Mouse (Mus musculus) liver, postnatal 0 days (tissue): Measurements from ENCODE around the gene Rnf207. TPM values are rescaled to one million over a fixed set of nuclear protein-coding genes. Genes with fewer than 3 reads are reported as not detected.

Source experiments
- ATAC-seq: fragments of 200-750 bp; cut with Nextera tagmentation; 2 replicates; pipeline ENCODE4 v1.8.0; 2017; ENCODE audit warnings: mild to moderate bottlenecking, moderate library complexity
- DNase-seq: peaks from one replicate; pipeline ENCODE4 v3.0.0-alpha.2; 2016
- H3K27ac ChIP-seq: fragments of 300-500 bp; sonication (generic); 2 replicates; pipeline ENCODE4 v1.5.1; 2014; ENCODE audit warnings: antibody characterized with exemption, moderate library complexity, mild to moderate bottlenecking, low read depth
- H3K27me3 ChIP-seq: fragments of 300-500 bp; sonication (generic); 2 replicates; pipeline ENCODE4 v1.6.1; 2014; ENCODE audit warnings: low read length, control low read depth, mixed read lengths; ENCODE audit not compliant: insufficient read depth
- H3K36me3 ChIP-seq: fragments of 300-500 bp; sonication (generic); replicated peaks from 2 replicates; pipeline ENCODE4 v1.6.1; 2014; ENCODE audit warnings: mild to moderate bottlenecking, control low read depth, low read length, moderate library complexity, mixed read lengths; ENCODE audit not compliant: insufficient read depth
- H3K4me1 ChIP-seq: fragments of 300-500 bp; sonication (generic); 2 replicates; pipeline ENCODE4 v1.6.1; 2014; ENCODE audit warnings: antibody characterized with exemption, mild to moderate bottlenecking, control low read depth; ENCODE audit not compliant: insufficient read depth
- H3K4me2 ChIP-seq: fragments of 300-500 bp; sonication (generic); 2 replicates; pipeline ENCODE4 v1.6.1; 2014; ENCODE audit warnings: low read depth, mild to moderate bottlenecking, low read length, moderate library complexity, mixed read lengths
- H3K4me3 ChIP-seq: fragments of 300-500 bp; sonication (generic); 2 replicates; pipeline ENCODE4 v1.5.1; 2014; ENCODE audit warnings: low read depth, low read length
- H3K9ac ChIP-seq: fragments of 300-500 bp; sonication (generic); replicated peaks from 2 replicates; pipeline ENCODE4 v1.6.1; 2014; ENCODE audit warnings: mild to moderate bottlenecking, moderate library complexity
- H3K9me3 ChIP-seq: fragments of 300-500 bp; sonication (generic); 2 replicates; pipeline ENCODE4 v1.6.1; 2016; ENCODE audit warnings: mild to moderate bottlenecking, control low read depth, low read length, mixed read lengths
- CTCF ChIP-seq: sonication (generic); IDR thresholded peaks from 2 replicates; pipeline ENCODE4 v1.5.1; 2016; ENCODE audit warnings: antibody characterized with exemption, low read depth
- EP300 ChIP-seq: IDR thresholded peaks from 2 replicates; pipeline ENCODE4 v1.6.1; 2016; ENCODE audit warnings: antibody characterized with exemption, low read depth, mild to moderate bottlenecking
- WGBS: fragments of 180-500 bp; shearing (Covaris S2); extraction: QIAGEN DNeasy Blood & Tissue Kit; methylation state at CpG from one replicate; pipeline ENCODE4 v1.1.7; 2014; ENCODE audit not compliant: insufficient replicate concordance; 5-methylcytosine and 5-hydroxymethylcytosine counted together
- polyA plus RNA-seq: library from polyadenylated mRNA; unstranded; fragments of >200 nt; fragmentation: Nextera tagmentation; extraction: Ambion mirVana; gene quantifications from 2 replicates; pipeline ENCODE4 v1.2.1, GENCODE M21; 2015

The Rnf207 gene
- polyA plus RNA-seq, 1 experiment from 2014 or later, result 0.13 TPM

DNA sequence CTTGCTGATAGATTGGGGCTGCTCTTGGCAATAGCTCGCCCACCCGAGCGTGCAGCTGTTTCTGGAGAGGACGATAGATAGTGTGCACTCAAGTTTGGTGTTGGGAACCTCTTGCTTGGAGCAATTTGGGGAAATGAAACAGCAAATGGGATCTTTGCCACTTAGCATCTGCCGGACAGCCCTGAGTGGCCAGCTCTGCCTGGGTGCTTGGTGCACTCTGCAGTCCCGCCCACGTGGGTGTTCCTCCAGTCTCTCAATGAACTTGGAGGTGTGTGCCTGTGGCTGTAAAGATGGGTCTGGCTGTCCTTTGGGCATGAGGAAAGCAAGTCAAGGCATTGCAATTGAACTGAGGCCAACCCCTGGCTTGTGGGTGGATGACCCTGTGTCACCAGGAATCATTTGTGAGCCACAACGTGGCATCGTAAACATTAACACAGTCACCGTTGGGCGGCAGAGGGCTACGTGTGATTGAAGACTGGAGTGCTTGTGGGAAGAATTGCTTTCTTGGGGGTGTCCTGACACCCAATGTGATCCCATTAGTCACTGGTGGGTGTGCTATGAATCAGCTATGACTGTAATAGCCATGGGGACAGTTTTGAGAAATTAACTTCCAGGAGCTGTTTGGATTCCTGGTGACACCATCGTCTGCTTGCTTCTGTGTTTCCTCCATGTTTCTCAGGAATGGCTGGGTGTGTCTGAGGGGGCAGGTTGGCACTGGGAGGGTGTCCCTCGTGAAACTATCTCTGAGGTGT, 35.3 kb upstream of the Rnf207 start:
- ATAC-seq, result no peak
- H3K4me2 ChIP-seq, result no peak overlapping the region
- H3K4me3 ChIP-seq, result no peak overlapping the region
- no peak overlapping the region for H3K27ac ChIP-seq
- no peaks in the 10 kb centered on the region for H3K9me3 ChIP-seq
- no peak for TF ChIP-seq CTCF
- H3K9ac ChIP-seq, result no peak overlapping the region
- DNase-seq, result no peak
- H3K4me1 ChIP-seq, result no peaks in the 10 kb centered on the region
- peaks cover 19% of the 10 kb centered on the region; the same call in 1 of the 2 replicates for H3K27me3 ChIP-seq
- WGBS, result 67% methylated on average over 14 of the region's 14 CpGs
- H3K36me3 ChIP-seq, result no peaks in the 10 kb centered on the region

DNA sequence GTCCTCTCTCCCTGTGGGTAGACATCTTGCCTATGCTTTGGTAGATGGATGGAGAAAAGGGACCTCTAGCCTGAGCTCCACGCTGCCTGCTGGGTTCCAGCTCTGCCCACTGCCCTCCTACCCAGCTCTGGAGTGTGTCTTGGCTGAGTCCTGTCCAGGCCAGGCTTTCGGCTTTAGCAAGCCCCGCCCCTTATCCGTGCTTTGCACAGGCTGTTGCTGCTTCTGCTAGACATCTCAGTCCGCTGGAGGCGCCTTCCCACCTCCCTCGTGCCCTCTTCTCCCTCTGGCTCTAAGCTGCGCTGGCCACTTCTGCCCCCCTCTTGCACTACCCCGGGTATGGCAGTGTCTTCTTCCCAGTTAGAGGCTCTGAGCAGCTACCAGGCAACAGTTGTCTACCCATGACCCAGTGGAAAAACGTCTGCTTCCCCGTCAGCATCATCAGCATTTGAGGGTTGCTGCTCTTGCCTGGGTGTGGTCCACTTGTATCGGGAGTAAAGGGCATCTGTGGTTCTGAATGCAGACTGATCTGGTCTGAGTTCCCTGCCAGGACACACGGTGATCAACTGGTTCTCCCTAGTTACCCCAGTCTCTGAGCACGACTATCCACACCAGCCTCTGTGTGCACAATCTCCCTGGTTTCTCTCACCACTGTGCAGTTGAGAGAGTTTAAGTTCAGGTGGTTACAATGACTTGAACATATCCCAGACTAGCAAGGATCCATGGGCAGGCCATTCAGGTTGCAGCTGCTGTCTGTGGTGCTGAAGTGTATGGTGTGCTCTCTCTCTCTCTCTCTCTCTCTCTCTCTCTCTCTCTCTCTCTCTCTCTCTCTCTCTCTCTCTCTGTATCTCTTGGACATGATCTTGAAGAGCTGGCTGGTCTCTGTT, 32.9 kb upstream of the Rnf207 start:
- no peak overlapping the region for H3K9ac ChIP-seq
- H3K9me3 ChIP-seq, result no peaks in the 10 kb centered on the region
- no peak overlapping the region for H3K4me3 ChIP-seq
- no peak overlapping the region for H3K4me2 ChIP-seq
- TF ChIP-seq CTCF, result no peak
- H3K36me3 ChIP-seq, result no peaks in the 10 kb centered on the region
- no peak overlapping the region for H3K27ac ChIP-seq
- 19% methylated on average over 12 of the region's 14 CpGs for WGBS
- ATAC-seq, result no peak
- peaks cover 27% of the 10 kb centered on the region; the same call in 1 of the 2 replicates for H3K27me3 ChIP-seq
- H3K4me1 ChIP-seq, result no peaks in the 10 kb centered on the region
- no peak for DNase-seq

DNA sequence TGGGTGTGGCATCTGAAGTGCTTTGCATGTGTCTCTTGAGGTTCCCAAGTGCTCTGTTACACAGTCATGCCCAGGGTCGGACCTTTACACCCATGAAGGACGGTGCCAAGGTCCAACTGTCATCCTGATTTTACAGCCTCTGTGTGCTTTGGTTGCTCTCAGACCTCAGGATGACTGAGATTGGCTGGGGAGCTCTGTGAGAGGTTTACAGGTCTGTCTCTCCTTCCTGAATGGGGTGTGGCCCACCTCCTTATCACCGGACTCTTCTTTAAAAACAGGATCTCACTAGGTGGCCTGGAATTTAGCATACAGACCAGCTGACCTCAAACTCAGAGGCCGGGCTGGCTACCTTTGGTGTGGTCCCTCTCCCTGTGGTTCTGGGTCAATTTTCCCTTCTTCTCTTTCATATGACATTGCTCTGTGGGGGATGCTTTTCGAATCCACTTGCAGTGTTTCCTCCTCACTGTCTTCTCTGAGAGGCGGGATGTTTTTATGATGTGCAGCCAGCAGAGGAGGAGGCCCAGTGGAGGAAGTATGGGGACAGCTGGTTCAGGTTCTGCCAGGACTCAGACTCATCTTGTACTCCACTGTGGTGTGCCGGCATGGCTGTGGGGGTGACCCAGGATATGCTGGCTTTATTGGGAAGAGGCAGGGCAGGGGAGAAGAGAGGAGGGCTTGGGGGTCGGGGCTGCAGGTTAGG, 32.1 kb upstream of the Rnf207 start:
- peaks cover 27% of the 10 kb centered on the region; the same call in 1 of the 2 replicates for H3K27me3 ChIP-seq
- no peak overlapping the region for H3K4me2 ChIP-seq
- H3K9me3 ChIP-seq, result no peaks in the 10 kb centered on the region
- no peak overlapping the region for H3K4me3 ChIP-seq
- no peaks in the 10 kb centered on the region for H3K36me3 ChIP-seq
- ATAC-seq (no peak), DNase-seq (no peak)
- H3K4me1 ChIP-seq, result no peaks in the 10 kb centered on the region
- TF ChIP-seq EP300 (no peak), CTCF (no peak)
- 25% methylated on average over 8 of the region's 8 CpGs for WGBS
- H3K9ac ChIP-seq, result no peak overlapping the region
- H3K27ac ChIP-seq, result no peak overlapping the region

DNA sequence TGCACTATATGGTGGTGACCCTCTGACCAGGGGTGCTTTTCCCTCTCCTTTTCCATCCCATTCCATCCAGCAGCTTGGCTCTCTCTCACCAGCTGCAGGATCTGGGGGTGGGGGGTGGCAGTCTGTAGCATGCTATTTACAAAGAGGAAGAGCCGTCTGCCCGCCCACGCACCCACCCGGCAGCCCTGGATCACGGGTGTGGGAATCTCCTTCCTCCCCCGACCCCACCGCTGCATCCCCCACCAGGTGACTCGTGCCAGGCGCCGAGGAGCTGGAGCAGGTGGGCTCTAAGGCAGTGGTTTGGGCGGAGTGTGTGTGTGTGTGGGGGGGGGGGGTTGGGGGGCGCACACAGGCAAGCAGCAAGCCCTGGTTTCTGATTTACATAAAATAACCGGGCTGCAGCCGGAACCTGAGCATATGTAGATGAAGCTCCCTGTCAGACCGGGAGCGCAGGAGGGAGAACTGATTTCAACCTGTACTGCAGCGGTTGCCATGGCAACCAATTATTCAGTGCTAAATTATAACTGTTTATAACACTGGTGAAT, 31.1 kb upstream of the Rnf207 start:
- H3K4me2 ChIP-seq, result no peak overlapping the region
- peaks cover 7% of the 10 kb centered on the region for H3K4me1 ChIP-seq
- no peak overlapping the region for H3K27ac ChIP-seq
- no peaks in the 10 kb centered on the region for H3K36me3 ChIP-seq
- no peak for TF ChIP-seq CTCF
- TF ChIP-seq EP300, result no peak
- no peak overlapping the region for H3K9ac ChIP-seq
- DNase-seq (no peak), ATAC-seq (no peak)
- H3K27me3 ChIP-seq, result peaks cover 27% of the 10 kb centered on the region; the same call in 1 of the 2 replicates
- no peaks in the 10 kb centered on the region for H3K9me3 ChIP-seq
- 6% methylated on average over 17 of the region's 17 CpGs for WGBS
- no peak overlapping the region for H3K4me3 ChIP-seq

DNA sequence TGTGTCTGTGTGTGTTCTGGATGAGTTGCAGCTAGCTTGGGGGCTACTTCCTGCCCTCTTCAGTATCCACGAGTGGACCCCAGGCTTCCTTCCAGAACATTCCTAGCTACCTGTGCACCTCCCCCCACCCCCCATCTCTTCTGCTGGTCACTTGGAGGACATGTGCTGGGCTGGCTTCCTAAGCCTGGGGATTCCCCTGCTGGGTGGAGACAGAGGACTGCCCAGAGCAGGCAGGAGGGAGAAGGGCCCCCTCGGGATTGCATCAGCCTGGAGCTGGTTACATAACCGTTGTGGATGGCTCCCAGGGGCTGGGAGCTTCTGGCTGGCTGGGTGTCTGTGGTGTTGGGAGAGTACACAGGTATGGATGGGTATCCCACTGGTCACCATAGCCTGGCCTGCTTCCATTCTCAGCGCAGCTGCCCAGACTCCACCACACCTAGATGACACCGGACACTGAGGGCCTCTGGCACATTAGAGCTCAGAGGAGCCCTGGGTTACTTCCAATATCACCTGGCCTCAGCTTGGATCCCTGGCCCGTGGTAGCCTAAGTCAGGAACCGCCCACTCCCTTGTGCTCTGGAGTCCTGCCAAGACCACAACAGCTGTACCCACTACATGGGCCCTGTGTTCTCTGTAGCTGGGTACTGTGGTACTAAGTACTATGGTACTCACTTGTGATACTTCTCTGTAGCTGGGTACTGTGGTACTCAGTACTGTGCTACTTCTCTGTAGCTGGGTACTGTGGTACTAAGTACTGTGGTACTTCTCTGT, 26.5 kb upstream of the Rnf207 start:
- Histone ChIP-seq H3K4me2 (no peak overlapping the region), H3K9me3 (no peaks in the 10 kb centered on the region), H3K4me1 (peaks cover 16% of the 10 kb centered on the region), H3K9ac (no peak overlapping the region), H3K27me3 (peaks cover 31% of the 10 kb centered on the region), H3K27ac (no peak overlapping the region), H3K4me3 (no peak overlapping the region), H3K36me3 (no peaks in the 10 kb centered on the region)
- TF ChIP-seq CTCF (no peak), EP300 (no peak)
- ATAC-seq (peak; percentile 88), DNase-seq (peak; percentile 73)
- WGBS, result 25% methylated on average over 7 of the region's 7 CpGs
